24 mouse cellular contexts compared by ENCODE assay signal in the genomic region with DNA sequence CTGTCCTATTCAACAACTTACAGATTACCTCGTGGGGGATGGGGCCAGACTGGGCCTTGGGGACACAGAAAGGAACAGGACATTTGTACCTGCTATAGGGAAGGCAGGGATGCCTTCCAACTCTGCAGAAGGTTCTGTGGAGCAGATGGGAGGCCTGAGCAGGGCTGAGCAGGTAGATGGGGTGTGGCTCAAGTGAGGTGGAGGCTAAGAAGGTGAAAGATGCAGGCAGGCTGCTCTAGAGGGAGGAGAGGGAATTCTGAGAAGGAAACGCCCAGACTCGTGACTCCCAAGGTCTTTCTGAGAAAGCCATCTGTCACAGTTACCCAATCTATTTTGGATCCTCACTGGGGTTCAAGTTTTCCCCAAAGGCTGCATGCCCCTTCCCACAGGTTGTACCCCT.
"Had no signal": no experiment of that assay in that cellular context is flagged by ENCODE, and none has a peak within 500 bp of the region (broad histone marks: within the 10 kb centered on the region; RNA-seq: fewer than 3 reads in every experiment).

No protein-coding gene starts in this region.

- H3K27ac ChIP-seq: heart, adult 2 months; heart, embryonic 13.5 days; heart, embryonic 15.5 days; hindbrain, embryonic 12.5 days; hindbrain, embryonic 14.5 days; hindbrain, postnatal 0 days; layer of hippocampus, adult 2 months; left cerebral cortex, adult 2 months; limb, embryonic 10.5 days; limb, embryonic 12.5 days; liver, embryonic 12.5 days; liver, embryonic 14.5 days had no signal

- H3K9ac ChIP-seq: heart, embryonic 13.5 days; heart, embryonic 15.5 days; hindbrain, embryonic 12.5 days; hindbrain, embryonic 14.5 days; limb, embryonic 12.5 days; liver, embryonic 12.5 days; liver, embryonic 14.5 days had no signal

- H3K4me1 ChIP-seq: heart, embryonic 13.5 days; heart, embryonic 15.5 days; hindbrain, embryonic 12.5 days; limb, embryonic 10.5 days; liver, embryonic 12.5 days had no signal

- H3K4me3 ChIP-seq: heart, adult 2 months; heart, embryonic 13.5 days; heart, embryonic 15.5 days; hindbrain, embryonic 12.5 days; layer of hippocampus, adult 2 months; left cerebral cortex, adult 2 months; limb, embryonic 10.5 days; limb, embryonic 12.5 days; liver, embryonic 12.5 days had no signal

- H3K27me3 ChIP-seq: heart, embryonic 13.5 days; heart, embryonic 15.5 days; hindbrain, embryonic 12.5 days; limb, embryonic 12.5 days; liver, embryonic 12.5 days had no signal

- ATAC-seq: hindbrain, postnatal 0 days; intestine, postnatal 0 days; liver, embryonic 12.5 days had no signal

- H3K36me3 ChIP-seq: heart, embryonic 13.5 days; heart, embryonic 15.5 days; hindbrain, embryonic 12.5 days; limb, embryonic 10.5 days; limb, embryonic 12.5 days; liver, embryonic 12.5 days had no signal

- H3K9me3 ChIP-seq: heart, embryonic 13.5 days; heart, embryonic 15.5 days; hindbrain, embryonic 12.5 days; limb, embryonic 10.5 days; limb, embryonic 12.5 days; liver, embryonic 12.5 days had no signal

- DNase-seq: gastrocnemius, postnatal 14 days; gastrocnemius, postnatal 36 days; heart, adult 11 months; heart, adult 2 months; heart, postnatal 14 days; heart, postnatal 36 days; kidney, adult 18-20 months; kidney, adult 8-10 months; kidney, postnatal 10 days; kidney, postnatal 25 days; liver had no signal

- H3K4me2 ChIP-seq: heart, embryonic 11.5 days; heart, embryonic 13.5 days; heart, embryonic 15.5 days; hindbrain, embryonic 12.5 days; hindbrain, embryonic 14.5 days; limb, embryonic 12.5 days; liver, embryonic 12.5 days had no signal
